Mouse (Mus musculus): ENCODE results near the gene Prr15. TPM values are rescaled to one million over a fixed set of nuclear protein-coding genes. Genes with fewer than 3 reads are reported as not detected.
A peak's percentile ranks its signal among the peaks of the same experiment; 100 is the strongest.

Gene Prr15
- polyA plus RNA-seq, 1 experiment from 2014 or later = 2.4 TPM

GRCm38 (mm10) chr6:54355626-54356025 lies 30.0 kb downstream of the Prr15 start:
- ATAC-seq (replicated peaks; ENCODE audit: insufficient number of reproducible peaks, low FRiP score, low TSS enrichment, low read depth) = no peak
- H3K4me2 ChIP-seq (ENCODE audit: low read depth, low read length) = no peak overlapping the region
- no peak overlapping the region for H3K4me3 ChIP-seq (ENCODE audit: low read depth, low read length)
- no peak overlapping the region for H3K27ac ChIP-seq (replicated peaks; ENCODE audit: low read depth, low read length)
- 76% methylated on average over 6 of the region's 6 CpGs for WGBS
- H3K4me1 ChIP-seq (ENCODE audit: control insufficient read depth, insufficient read depth, low read length) = no peaks in the 10 kb centered on the region
- no peaks in the 10 kb centered on the region for H3K27me3 ChIP-seq (ENCODE audit: control insufficient read depth, insufficient read depth, low read length)
- no peak for DNase-seq (ENCODE audit: low spot score)
- no peak overlapping the region for H3K9ac ChIP-seq (replicated peaks; ENCODE audit: low read length)
- H3K36me3 ChIP-seq (replicated peaks; ENCODE audit: control insufficient read depth, insufficient read depth, low read depth, low read length) = no peaks in the 10 kb centered on the region
- no peaks in the 10 kb centered on the region for H3K9me3 ChIP-seq (replicated peaks; ENCODE audit: control insufficient read depth, low read length)

- H3K4me3 ChIP-seq (ENCODE audit: low read depth, low read length) = no peak overlapping the region
- H3K36me3 ChIP-seq (replicated peaks; ENCODE audit: control insufficient read depth, insufficient read depth, low read depth, low read length) = no peaks in the 10 kb centered on the region
- H3K27ac ChIP-seq (replicated peaks; ENCODE audit: low read depth, low read length) = no peak overlapping the region
- no peaks in the 10 kb centered on the region for H3K9me3 ChIP-seq (replicated peaks; ENCODE audit: control insufficient read depth, low read length)
- no peaks in the 10 kb centered on the region for H3K4me1 ChIP-seq (ENCODE audit: control insufficient read depth, insufficient read depth, low read length)
- WGBS = 87% methylated on average over 12 of the region's 12 CpGs
- no peak overlapping the region for H3K4me2 ChIP-seq (ENCODE audit: low read depth, low read length)
- H3K27me3 ChIP-seq (ENCODE audit: control insufficient read depth, insufficient read depth, low read length) = no peaks in the 10 kb centered on the region
- H3K9ac ChIP-seq (replicated peaks; ENCODE audit: low read length) = no peak overlapping the region
- DNase-seq (ENCODE audit: low spot score) (no peak), ATAC-seq (replicated peaks; ENCODE audit: insufficient number of reproducible peaks, low FRiP score, low TSS enrichment, low read depth) (no peak)
Observed at GRCm38 (mm10) chr6:54362526-54363324, 37.1 kb downstream of the Prr15 start.

- no peaks in the 10 kb centered on the region for H3K27me3 ChIP-seq (ENCODE audit: control insufficient read depth, insufficient read depth, low read length)
- H3K4me1 ChIP-seq (ENCODE audit: control insufficient read depth, insufficient read depth, low read length) = no peaks in the 10 kb centered on the region
- H3K36me3 ChIP-seq (replicated peaks; ENCODE audit: control insufficient read depth, insufficient read depth, low read depth, low read length) = no peaks in the 10 kb centered on the region
- no peak overlapping the region for H3K27ac ChIP-seq (replicated peaks; ENCODE audit: low read depth, low read length)
- H3K9me3 ChIP-seq (replicated peaks; ENCODE audit: control insufficient read depth, low read length) = no peaks in the 10 kb centered on the region
- no peak overlapping the region for H3K9ac ChIP-seq (replicated peaks; ENCODE audit: low read length)
- H3K4me2 ChIP-seq (ENCODE audit: low read depth, low read length) = no peak overlapping the region
- WGBS = 70% methylated on average over 12 of the region's 12 CpGs
- H3K4me3 ChIP-seq (ENCODE audit: low read depth, low read length) = no peak overlapping the region
- no peak for ATAC-seq (replicated peaks; ENCODE audit: insufficient number of reproducible peaks, low FRiP score, low TSS enrichment, low read depth)
- DNase-seq (ENCODE audit: low spot score) = no peak
Observed at GRCm38 (mm10) chr6:54364406-54365136, 38.9 kb downstream of the Prr15 start.

GRCm38 (mm10) chr6:54366607-54367006 lies 41.0 kb downstream of the Prr15 start:
- no peak for ATAC-seq (replicated peaks; ENCODE audit: insufficient number of reproducible peaks, low FRiP score, low TSS enrichment, low read depth)
- no peaks in the 10 kb centered on the region for H3K4me1 ChIP-seq (ENCODE audit: control insufficient read depth, insufficient read depth, low read length)
- WGBS = 82% methylated on average over 5 of the region's 5 CpGs
- DNase-seq (ENCODE audit: low spot score) = no peak
- H3K27me3 ChIP-seq (ENCODE audit: control insufficient read depth, insufficient read depth, low read length) = no peaks in the 10 kb centered on the region
- H3K27ac ChIP-seq (replicated peaks; ENCODE audit: low read depth, low read length) = no peak overlapping the region
- no peak overlapping the region for H3K9ac ChIP-seq (replicated peaks; ENCODE audit: low read length)
- no peak overlapping the region for H3K4me3 ChIP-seq (ENCODE audit: low read depth, low read length)
- H3K4me2 ChIP-seq (ENCODE audit: low read depth, low read length) = no peak overlapping the region
- no peaks in the 10 kb centered on the region for H3K9me3 ChIP-seq (replicated peaks; ENCODE audit: control insufficient read depth, low read length)
- H3K36me3 ChIP-seq (replicated peaks; ENCODE audit: control insufficient read depth, insufficient read depth, low read depth, low read length) = no peaks in the 10 kb centered on the region

GRCm38 (mm10) chr6:54368071-54368470 lies 42.4 kb downstream of the Prr15 start:
- Histone ChIP-seq H3K9ac (replicated peaks; ENCODE audit: low read length) (no peak overlapping the region), H3K4me1 (ENCODE audit: control insufficient read depth, insufficient read depth, low read length) (no peaks in the 10 kb centered on the region), H3K27ac (replicated peaks; ENCODE audit: low read depth, low read length) (no peak overlapping the region), H3K4me2 (ENCODE audit: low read depth, low read length) (no peak overlapping the region), H3K9me3 (replicated peaks; ENCODE audit: control insufficient read depth, low read length) (no peaks in the 10 kb centered on the region), H3K27me3 (ENCODE audit: control insufficient read depth, insufficient read depth, low read length) (no peaks in the 10 kb centered on the region), H3K36me3 (replicated peaks; ENCODE audit: control insufficient read depth, insufficient read depth, low read depth, low read length) (no peaks in the 10 kb centered on the region), H3K4me3 (ENCODE audit: low read depth, low read length) (no peak overlapping the region)
- peak; percentile 83 for DNase-seq (ENCODE audit: low spot score)
- 10% methylated on average over 6 of the region's 6 CpGs for WGBS
- ATAC-seq (replicated peaks; ENCODE audit: insufficient number of reproducible peaks, low FRiP score, low TSS enrichment, low read depth) = no peak

- WGBS = 42% methylated on average over 6 of the region's 6 CpGs
- Histone ChIP-seq H3K36me3 (replicated peaks; ENCODE audit: control insufficient read depth, insufficient read depth, low read depth, low read length) (no peaks in the 10 kb centered on the region), H3K27me3 (ENCODE audit: control insufficient read depth, insufficient read depth, low read length) (no peaks in the 10 kb centered on the region), H3K4me3 (ENCODE audit: low read depth, low read length) (no peak overlapping the region), H3K9me3 (replicated peaks; ENCODE audit: control insufficient read depth, low read length) (no peaks in the 10 kb centered on the region), H3K27ac (replicated peaks; ENCODE audit: low read depth, low read length) (no peak overlapping the region), H3K4me1 (ENCODE audit: control insufficient read depth, insufficient read depth, low read length) (no peaks in the 10 kb centered on the region), H3K4me2 (ENCODE audit: low read depth, low read length) (no peak overlapping the region), H3K9ac (replicated peaks; ENCODE audit: low read length) (no peak overlapping the region)
- DNase-seq (ENCODE audit: low spot score) = peak; percentile 55
- ATAC-seq (replicated peaks; ENCODE audit: insufficient number of reproducible peaks, low FRiP score, low TSS enrichment, low read depth) = peak; percentile 76
Observed at GRCm38 (mm10) chr6:54369913-54370542, 44.4 kb downstream of the Prr15 start.

- WGBS = 76% methylated on average over 3 of the region's 3 CpGs
- no peak overlapping the region for H3K4me2 ChIP-seq (ENCODE audit: low read depth, low read length)
- DNase-seq (ENCODE audit: low spot score) (no peak), ATAC-seq (replicated peaks; ENCODE audit: insufficient number of reproducible peaks, low FRiP score, low TSS enrichment, low read depth) (no peak)
- H3K27ac ChIP-seq (replicated peaks; ENCODE audit: low read depth, low read length) = no peak overlapping the region
- H3K9me3 ChIP-seq (replicated peaks; ENCODE audit: control insufficient read depth, low read length) = no peaks in the 10 kb centered on the region
- H3K27me3 ChIP-seq (ENCODE audit: control insufficient read depth, insufficient read depth, low read length) = no peaks in the 10 kb centered on the region
- no peak overlapping the region for H3K9ac ChIP-seq (replicated peaks; ENCODE audit: low read length)
- no peaks in the 10 kb centered on the region for H3K36me3 ChIP-seq (replicated peaks; ENCODE audit: control insufficient read depth, insufficient read depth, low read depth, low read length)
- no peaks in the 10 kb centered on the region for H3K4me1 ChIP-seq (ENCODE audit: control insufficient read depth, insufficient read depth, low read length)
- H3K4me3 ChIP-seq (ENCODE audit: low read depth, low read length) = no peak overlapping the region
Observed at GRCm38 (mm10) chr6:54371874-54372273, 46.2 kb downstream of the Prr15 start.

GRCm38 (mm10) chr6:54379356-54379755 lies 53.7 kb downstream of the Prr15 start:
- H3K4me2 ChIP-seq (ENCODE audit: low read depth, low read length) = no peak overlapping the region
- no peak overlapping the region for H3K4me3 ChIP-seq (ENCODE audit: low read depth, low read length)
- no peak overlapping the region for H3K27ac ChIP-seq (replicated peaks; ENCODE audit: low read depth, low read length)
- no peak for ATAC-seq (replicated peaks; ENCODE audit: insufficient number of reproducible peaks, low FRiP score, low TSS enrichment, low read depth)
- 67% methylated on average over 2 of the region's 2 CpGs for WGBS
- H3K9me3 ChIP-seq (replicated peaks; ENCODE audit: control insufficient read depth, low read length) = no peaks in the 10 kb centered on the region
- H3K4me1 ChIP-seq (ENCODE audit: control insufficient read depth, insufficient read depth, low read length) = no peaks in the 10 kb centered on the region; the same call in 1 of the 2 replicates
- H3K9ac ChIP-seq (replicated peaks; ENCODE audit: low read length) = no peak overlapping the region
- no peaks in the 10 kb centered on the region for H3K27me3 ChIP-seq (ENCODE audit: control insufficient read depth, insufficient read depth, low read length)
- H3K36me3 ChIP-seq (replicated peaks; ENCODE audit: control insufficient read depth, insufficient read depth, low read depth, low read length) = no peaks in the 10 kb centered on the region
- DNase-seq (ENCODE audit: low spot score) = no peak
